Mouse (Mus musculus) G1E (cell line): ENCODE results near the gene Rxfp3. TPM values are rescaled to one million over a fixed set of nuclear protein-coding genes. Genes with fewer than 3 reads are reported as not detected.

Experiments
- ATAC-seq: 2 replicates; pipeline ENCODE4 v1.8.0; 2016; ENCODE audit warnings: mild to moderate bottlenecking; ENCODE audit not compliant: insufficient number of reproducible peaks, poor library complexity, low FRiP score, severe bottlenecking; ENCODE audit errors: extremely low read depth
- DNase-seq: peaks from one replicate; pipeline ENCODE4 v3.0.0; 2012; ENCODE audit warnings: low spot score
- H3K27me3 ChIP-seq: 2 replicates; pipeline ENCODE4 v1.6.1; 2012; ENCODE audit warnings: mild to moderate bottlenecking, low read length, inconsistent platforms; ENCODE audit not compliant: insufficient read depth
- H3K36me3 ChIP-seq: replicated peaks from 2 replicates; pipeline ENCODE3; 2012; ENCODE audit warnings: mild to moderate bottlenecking, inconsistent platforms
- H3K4me1 ChIP-seq: 2 replicates; pipeline ENCODE4 v1.6.1; 2012; ENCODE audit warnings: low read depth, low read length, inconsistent platforms, mixed read lengths; ENCODE audit not compliant: insufficient read depth
- H3K4me3 ChIP-seq: 2 replicates; pipeline ENCODE4 v1.5.1; 2012; ENCODE audit warnings: low read depth, mild to moderate bottlenecking, inconsistent platforms, low read length, moderate library complexity, mixed read lengths
- H3K9me3 ChIP-seq: replicated peaks from 2 replicates; pipeline ENCODE4 v1.6.1; 2012; ENCODE audit warnings: inconsistent platforms
- CTCF ChIP-seq: IDR thresholded peaks from 2 replicates; pipeline ENCODE4 v1.5.1; 2012; ENCODE audit warnings: low read depth, low read length, inconsistent platforms, mixed read lengths
- GATA1 ChIP-seq: IDR thresholded peaks from 2 replicates; pipeline ENCODE4 v1.6.1; 2012; ENCODE audit warnings: borderline replicate concordance, low read length, inconsistent platforms, mixed read lengths
- GATA2 ChIP-seq: IDR thresholded peaks from 2 replicates; pipeline ENCODE4 v1.6.1; 2012; ENCODE audit warnings: low read depth, low read length, inconsistent platforms, borderline replicate concordance
- POLR2AphosphoS5 ChIP-seq: IDR thresholded peaks from 2 replicates; pipeline ENCODE4 v1.6.1; 2012; ENCODE audit warnings: low read depth, low read length, inconsistent platforms; ENCODE audit not compliant: insufficient replicate concordance
- TAL1 ChIP-seq: conservative IDR thresholded peaks from 2 replicates; pipeline ENCODE4 v1.6.1; 2012; ENCODE audit warnings: low read depth, low read length, inconsistent platforms, mixed read lengths
- polyA plus RNA-seq: library from polyadenylated mRNA; stranded (reverse); fragments of >175 nt; gene quantifications from 2 replicates; pipeline ENCODE4 v1.2.3, GENCODE M21; 2012
- total RNA-seq, 2 experiments: library from RNA; stranded (forward) in 1 of 2; stranded (reverse) in 1 of 2; fragments of 200-1000 nt in 1 of 2; fragments of >200 nt in 1 of 2; fragmentation: Nextera tagmentation in 1 of 2; gene quantifications; 2 replicates each; pipeline ENCODE4 v1.2.3; 2014 to 2017

Rxfp3 gene
- total and polyA plus RNA-seq, 3 experiments: not detected

- Histone ChIP-seq H3K4me3 (no peak overlapping the region), H3K27me3 (peaks cover 7% of the 10 kb centered on the region; the same call in 1 of the 2 replicates), H3K36me3 (no peaks in the 10 kb centered on the region), H3K9me3 (no peaks in the 10 kb centered on the region), H3K4me1 (no peaks in the 10 kb centered on the region)
- TF ChIP-seq TAL1: no peak
- ATAC-seq: no peak
- no peak for DNase-seq
Observed at GRCm38 (mm10) chr15:11010976-11011548, 26.7 kb downstream of the Rxfp3 start.

- H3K4me1 ChIP-seq: no peaks in the 10 kb centered on the region
- TF ChIP-seq GATA1 (no peak), POLR2AphosphoS5 (no peak), TAL1 (no peak), GATA2 (no peak), CTCF (no peak)
- H3K27me3 ChIP-seq: peaks cover 9% of the 10 kb centered on the region; the same call in 1 of the 2 replicates
- H3K9me3 ChIP-seq: no peaks in the 10 kb centered on the region
- H3K4me3 ChIP-seq: no peak overlapping the region
- ATAC-seq (no peak), DNase-seq (no peak)
- H3K36me3 ChIP-seq: no peaks in the 10 kb centered on the region
Observed at GRCm38 (mm10) chr15:11008756-11009155, 29.0 kb downstream of the Rxfp3 start.

DNA sequence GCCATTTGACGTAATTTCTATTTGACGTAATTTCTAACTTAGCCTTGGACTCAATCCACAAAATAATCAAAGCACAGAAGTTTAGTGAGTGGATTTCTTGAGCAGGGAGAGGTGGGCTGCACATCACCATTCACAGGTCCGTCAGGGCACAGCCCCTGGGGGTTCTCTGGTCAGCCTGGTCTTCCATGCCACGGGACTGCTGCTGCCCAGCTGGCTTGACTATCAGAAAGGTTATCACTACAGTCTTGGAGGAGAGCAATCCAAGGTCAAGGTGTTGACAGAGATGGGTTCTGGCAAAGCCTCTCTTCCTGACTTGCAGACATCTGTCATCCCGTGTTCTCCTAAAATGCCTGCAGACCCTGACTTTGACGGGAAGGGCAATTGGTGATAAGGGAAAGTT, 33.1 kb downstream of the Rxfp3 start:
- Histone ChIP-seq H3K9me3 (no peaks in the 10 kb centered on the region), H3K27me3 (peaks cover 6% of the 10 kb centered on the region; the same call in 1 of the 2 replicates), H3K4me1 (no peaks in the 10 kb centered on the region), H3K4me3 (no peak overlapping the region), H3K36me3 (no peaks in the 10 kb centered on the region)
- TF ChIP-seq CTCF: no peak
- TF ChIP-seq TAL1: no peak
- no peak for TF ChIP-seq GATA2
- TF ChIP-seq POLR2AphosphoS5: no peak
- TF ChIP-seq GATA1: no peak
- no peak for DNase-seq
- ATAC-seq: no peak

DNA sequence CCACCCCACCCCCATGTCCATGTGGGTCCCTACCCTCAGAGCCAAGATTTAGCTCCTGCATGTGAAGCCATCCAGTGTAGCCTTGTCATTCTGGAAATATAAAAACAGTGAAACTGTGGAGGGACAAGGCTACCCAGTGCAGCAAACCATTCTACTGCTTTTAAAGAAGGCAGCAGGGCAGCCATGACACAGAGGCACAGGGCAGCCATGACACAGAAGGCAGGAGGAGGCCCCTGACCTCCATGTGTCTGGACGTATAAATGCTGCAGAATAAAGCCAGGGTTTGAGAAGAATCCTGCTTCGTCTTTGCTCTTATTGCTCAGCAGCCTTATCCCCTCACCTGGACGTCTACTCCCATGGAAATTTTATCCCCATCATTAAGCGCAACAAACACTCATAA, 34.0 kb downstream of the Rxfp3 start:
- H3K4me1 ChIP-seq: no peaks in the 10 kb centered on the region
- TF ChIP-seq TAL1 (no peak), GATA2 (no peak), CTCF (no peak), POLR2AphosphoS5 (no peak), GATA1 (no peak)
- ATAC-seq (no peak), DNase-seq (no peak)
- no peak overlapping the region for H3K4me3 ChIP-seq
- no peaks in the 10 kb centered on the region for H3K36me3 ChIP-seq
- peaks cover 6% of the 10 kb centered on the region; the same call in 1 of the 2 replicates for H3K27me3 ChIP-seq
- H3K9me3 ChIP-seq: no peaks in the 10 kb centered on the region

DNA sequence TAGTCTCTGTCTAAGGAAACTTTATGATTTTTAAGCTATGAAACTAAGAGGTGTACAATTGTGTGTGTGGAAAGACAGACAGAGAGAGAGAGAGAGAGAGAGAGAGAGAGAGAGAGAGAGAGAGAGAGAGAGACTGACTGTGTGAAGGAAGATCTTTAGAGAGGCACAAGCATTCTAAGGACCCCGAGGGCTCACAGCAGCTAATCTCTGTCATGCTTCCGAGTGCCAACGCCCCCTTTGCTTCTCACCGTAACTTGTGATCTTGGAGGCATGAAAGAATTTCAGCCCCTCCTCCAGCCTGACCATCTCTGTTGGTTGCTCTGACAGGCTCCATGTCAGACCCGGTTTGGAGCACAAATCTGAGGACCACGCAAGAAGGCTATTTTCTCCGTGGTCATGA, 37.4 kb downstream of the Rxfp3 start, which contains the start of gene Slc45a2:
Slc45a2 (plus strand) TSS at position 301 of the 400 bp plus-strand sequence.
- H3K27me3 ChIP-seq: peaks cover 6% of the 10 kb centered on the region; the same call in 1 of the 2 replicates
- no peaks in the 10 kb centered on the region for H3K4me1 ChIP-seq
- no peak for ATAC-seq
- DNase-seq: no peak
- no peak within 1 kb of the TSS for H3K4me3 ChIP-seq
- H3K9me3 ChIP-seq: no peaks in the 10 kb centered on the region
- peaks cover 6% of the 10 kb centered on the region for H3K36me3 ChIP-seq
- TF ChIP-seq TAL1: no peak
- no peak for TF ChIP-seq POLR2AphosphoS5
- TF ChIP-seq CTCF: no peak
- TF ChIP-seq GATA2: no peak

GRCm38 (mm10) chr15:10999832-11000231, 38.0 kb downstream of the Rxfp3 start:
- no peaks in the 10 kb centered on the region for H3K9me3 ChIP-seq
- no peaks in the 10 kb centered on the region for H3K4me1 ChIP-seq
- TF ChIP-seq TAL1 (no peak), GATA2 (no peak), POLR2AphosphoS5 (no peak), CTCF (no peak), GATA1 (no peak)
- no peak for ATAC-seq
- H3K4me3 ChIP-seq: no peak overlapping the region
- no peak for DNase-seq
- H3K36me3 ChIP-seq: peaks cover 11% of the 10 kb centered on the region
- H3K27me3 ChIP-seq: peaks cover 6% of the 10 kb centered on the region; the same call in 1 of the 2 replicates
